Mouse (Mus musculus) lung, postnatal 0 days (tissue): ENCODE data around the gene Il17c.

Experiments used
- CTCF ChIP-seq: IDR thresholded peaks from 2 replicates; pipeline ENCODE4 v1.5.1; 2016; ENCODE audit warnings: antibody characterized with exemption, mild to moderate bottlenecking
- EP300 ChIP-seq: IDR thresholded peaks from 2 replicates; pipeline ENCODE4 v1.6.1; 2016; ENCODE audit warnings: antibody characterized with exemption, mild to moderate bottlenecking, control low read depth

DNA sequence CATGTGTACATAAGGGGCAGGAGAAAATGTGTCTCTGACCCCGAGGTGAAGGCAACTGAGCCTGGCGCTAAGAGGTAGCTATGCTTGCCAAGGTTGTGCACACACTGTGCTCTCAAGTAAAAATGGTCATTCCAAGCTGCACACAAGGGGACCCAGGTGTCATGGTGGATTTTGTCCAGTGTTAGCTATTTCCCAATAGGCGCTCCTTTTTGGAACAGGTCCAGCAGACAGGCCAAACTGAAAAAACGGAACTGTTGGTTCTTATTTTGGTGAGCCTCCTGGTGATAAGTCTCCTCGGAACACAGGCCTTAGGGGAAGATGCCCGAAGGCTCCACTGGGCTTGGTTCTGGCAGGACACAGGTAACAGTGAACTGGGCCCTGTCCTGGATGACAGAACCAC, 32.6 kb downstream of the Il17c start:
- TF ChIP-seq CTCF: no peak
- no peak for TF ChIP-seq EP300
